Mouse (Mus musculus): ENCODE results near the gene Lrba. TPM values are rescaled to one million over a fixed set of nuclear protein-coding genes. Genes with fewer than 3 reads are reported as not detected.

The Lrba gene
- polyA plus RNA-seq, 1 experiment from 2014 or later = 8.8 TPM

GRCm38 (mm10) chr3:86819372-86819771 is 594.9 kb downstream of the Lrba start:
- Histone ChIP-seq H3K4me1 (replicated peaks; ENCODE audit: control insufficient read depth, insufficient read depth, low read length) (no peaks in the 10 kb centered on the region), H3K27ac (ENCODE audit: low read depth, low read length) (no peak overlapping the region), H3K4me2 (replicated peaks; ENCODE audit: low read depth) (no peak overlapping the region), H3K4me3 (ENCODE audit: low read depth, low read length) (no peak overlapping the region), H3K27me3 (replicated peaks; ENCODE audit: control insufficient read depth, insufficient read depth, low read length) (no peaks in the 10 kb centered on the region), H3K36me3 (ENCODE audit: control insufficient read depth, insufficient read depth) (no peaks in the 10 kb centered on the region), H3K9ac (ENCODE audit: low read depth, low read length) (no peak overlapping the region), H3K9me3 (ENCODE audit: control insufficient read depth) (no peaks in the 10 kb centered on the region)
- no peak for ATAC-seq
- no peak for TF ChIP-seq CTCF (IDR thresholded peaks at IDR 0.05; ENCODE audit: low read depth)
- 95% methylated on average over 6 of the region's 6 CpGs for WGBS

DNA sequence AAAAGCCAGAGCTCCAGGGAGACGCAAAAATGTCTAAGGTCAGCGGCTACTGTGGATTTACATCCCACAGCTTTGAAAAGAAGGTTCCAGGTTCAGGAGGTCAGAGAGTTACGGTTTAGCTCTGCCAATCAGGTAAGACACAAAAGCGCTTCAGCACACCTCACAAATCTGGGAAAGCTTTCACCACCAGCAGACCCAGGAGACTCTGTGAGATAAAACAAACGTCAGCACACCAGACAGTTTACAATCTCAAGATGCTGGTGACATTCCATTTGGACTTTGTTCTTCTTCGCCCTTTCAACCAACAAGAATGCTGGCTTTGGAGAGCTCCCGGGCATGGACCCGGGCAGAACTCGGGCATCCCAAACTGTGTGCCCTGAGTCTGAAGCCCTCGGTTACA is 595.9 kb downstream of the Lrba start:
- Histone ChIP-seq H3K4me3 (ENCODE audit: low read depth, low read length) (no peak overlapping the region), H3K36me3 (ENCODE audit: control insufficient read depth, insufficient read depth) (no peaks in the 10 kb centered on the region), H3K27ac (ENCODE audit: low read depth, low read length) (no peak overlapping the region), H3K4me1 (replicated peaks; ENCODE audit: control insufficient read depth, insufficient read depth, low read length) (no peaks in the 10 kb centered on the region), H3K4me2 (replicated peaks; ENCODE audit: low read depth) (no peak overlapping the region), H3K9ac (ENCODE audit: low read depth, low read length) (no peak overlapping the region), H3K9me3 (ENCODE audit: control insufficient read depth) (no peaks in the 10 kb centered on the region), H3K27me3 (replicated peaks; ENCODE audit: control insufficient read depth, insufficient read depth, low read length) (no peaks in the 10 kb centered on the region)
- ATAC-seq = no peak
- no peak for TF ChIP-seq CTCF (IDR thresholded peaks at IDR 0.05; ENCODE audit: low read depth)
- 23% methylated on average over 10 of the region's 10 CpGs for WGBS

- 58% methylated on average over 3 of the region's 3 CpGs for WGBS
- H3K4me2 ChIP-seq (replicated peaks; ENCODE audit: low read depth) = no peak overlapping the region
- no peaks in the 10 kb centered on the region for H3K4me1 ChIP-seq (replicated peaks; ENCODE audit: control insufficient read depth, insufficient read depth, low read length)
- H3K4me3 ChIP-seq (ENCODE audit: low read depth, low read length) = no peak overlapping the region
- no peaks in the 10 kb centered on the region for H3K27me3 ChIP-seq (replicated peaks; ENCODE audit: control insufficient read depth, insufficient read depth, low read length)
- TF ChIP-seq CTCF (IDR thresholded peaks at IDR 0.05; ENCODE audit: low read depth) = no peak
- H3K36me3 ChIP-seq (ENCODE audit: control insufficient read depth, insufficient read depth) = no peaks in the 10 kb centered on the region
- no peak overlapping the region for H3K27ac ChIP-seq (ENCODE audit: low read depth, low read length)
- H3K9ac ChIP-seq (ENCODE audit: low read depth, low read length) = no peak overlapping the region
- no peaks in the 10 kb centered on the region for H3K9me3 ChIP-seq (ENCODE audit: control insufficient read depth)
- ATAC-seq = no peak
These were observed 596.9 kb downstream of the Lrba start for GRCm38 (mm10) chr3:86821383-86821782.

DNA sequence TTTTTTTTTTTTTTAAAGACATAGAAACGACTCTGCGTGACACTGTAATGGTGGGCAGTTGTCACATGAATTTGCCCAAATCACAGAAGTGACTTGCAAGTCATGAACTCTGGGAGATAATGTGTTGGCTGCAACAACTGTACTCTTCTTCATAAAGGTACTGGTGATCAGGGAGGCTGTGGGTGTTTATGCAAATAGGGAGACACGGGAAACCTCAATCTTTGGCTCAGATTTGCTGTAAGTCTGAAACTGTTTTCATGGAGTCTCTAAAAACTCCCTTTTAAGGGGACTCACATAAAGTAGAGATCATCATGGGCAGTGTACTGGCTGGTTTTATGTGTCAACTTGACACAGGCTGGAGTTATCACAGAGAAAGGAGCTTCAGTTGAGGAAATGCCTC is 603.0 kb downstream of the Lrba start:
- no peak for TF ChIP-seq CTCF (IDR thresholded peaks at IDR 0.05; ENCODE audit: low read depth)
- H3K4me2 ChIP-seq (replicated peaks; ENCODE audit: low read depth) = no peak overlapping the region
- H3K9ac ChIP-seq (ENCODE audit: low read depth, low read length) = no peak overlapping the region
- whole genome bisulfite sequencing = 92% methylated on average over 3 of the region's 3 CpGs
- H3K36me3 ChIP-seq (ENCODE audit: control insufficient read depth, insufficient read depth) = no peaks in the 10 kb centered on the region; the same call in 1 of the 2 replicates
- H3K27me3 ChIP-seq (replicated peaks; ENCODE audit: control insufficient read depth, insufficient read depth, low read length) = no peaks in the 10 kb centered on the region
- H3K9me3 ChIP-seq (ENCODE audit: control insufficient read depth) = no peaks in the 10 kb centered on the region
- no peaks in the 10 kb centered on the region for H3K4me1 ChIP-seq (replicated peaks; ENCODE audit: control insufficient read depth, insufficient read depth, low read length)
- ATAC-seq = no peak
- no peak overlapping the region for H3K4me3 ChIP-seq (ENCODE audit: low read depth, low read length)
- H3K27ac ChIP-seq (ENCODE audit: low read depth, low read length) = no peak overlapping the region

DNA sequence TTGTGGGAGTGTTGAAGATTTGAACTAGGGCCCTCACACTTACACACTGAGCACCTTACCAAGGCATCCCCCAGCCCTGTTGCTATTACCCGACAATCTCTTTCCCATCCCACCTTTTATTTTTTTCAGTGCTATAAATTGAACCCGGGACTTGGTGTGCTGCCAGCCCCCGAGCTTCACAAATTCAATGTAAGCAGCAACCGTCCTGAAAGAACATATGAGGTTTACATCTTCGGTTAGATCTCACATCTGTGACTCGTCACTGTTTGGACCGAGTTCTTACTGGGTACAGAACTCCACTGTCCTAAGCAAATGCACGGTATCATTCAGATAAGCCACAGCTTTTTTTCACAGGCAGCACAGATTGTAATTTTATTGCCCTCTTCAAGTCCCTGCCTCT is 607.6 kb downstream of the Lrba start:
- Histone ChIP-seq H3K4me2 (replicated peaks; ENCODE audit: low read depth) (no peak overlapping the region), H3K4me1 (replicated peaks; ENCODE audit: control insufficient read depth, insufficient read depth, low read length) (no peaks in the 10 kb centered on the region), H3K9ac (ENCODE audit: low read depth, low read length) (no peak overlapping the region), H3K36me3 (ENCODE audit: control insufficient read depth, insufficient read depth) (no peaks in the 10 kb centered on the region; the same call in 1 of the 2 replicates), H3K27ac (ENCODE audit: low read depth, low read length) (no peak overlapping the region), H3K27me3 (replicated peaks; ENCODE audit: control insufficient read depth, insufficient read depth, low read length) (no peaks in the 10 kb centered on the region), H3K9me3 (ENCODE audit: control insufficient read depth) (no peaks in the 10 kb centered on the region), H3K4me3 (ENCODE audit: low read depth, low read length) (no peak overlapping the region)
- TF ChIP-seq CTCF (IDR thresholded peaks at IDR 0.05; ENCODE audit: low read depth) = no peak
- ATAC-seq = no peak
- WGBS = 38% methylated on average over 8 of the region's 8 CpGs

Other genes starting within 250 kb of the Lrba start
- 0.12 TPM in 1 of 2 replicates, not detected in the other for gene Prss48, start 222.2 kb upstream of the Lrba start, polyA plus RNA-seq (2015; fragmentation: Nextera tagmentation; extraction: Ambion mirVana)
- 788 and 816 TPM in 2 replicates for gene Rps3a1, start 82.0 kb upstream of the Lrba start, polyA plus RNA-seq (2015; fragmentation: Nextera tagmentation; extraction: Ambion mirVana)